Mouse (Mus musculus) cerebellum, adult 2 months (tissue): Measurements from ENCODE around the gene Fadd.

Source experiments
- CTCF ChIP-seq: fragments of 200-500 bp; IDR thresholded peaks from 2 replicates; pipeline ENCODE4 v1.5.1; 2011; ENCODE audit warnings: low read depth, mild to moderate bottlenecking, control low read depth, low read length, moderate library complexity, borderline replicate concordance; ENCODE audit not compliant: insufficient read depth
- POLR2A ChIP-seq: fragments of 200-500 bp; IDR thresholded peaks from 2 replicates; pipeline ENCODE4 v1.6.1; 2011; ENCODE audit warnings: low read length, control low read depth, borderline replicate concordance; ENCODE audit not compliant: insufficient read depth

GRCm38 (mm10) chr7:144577876-144578275 is 4.4 kb downstream of the Fadd start:
- TF ChIP-seq CTCF (no peak), POLR2A (no peak)
